ENCODE assay signal across 27 mouse cellular contexts in genomic region chr13:47266411-47266810, GRCm38 (mm10).
"Had no signal": no experiment of that assay in that cellular context is flagged by ENCODE, and none has a peak within 500 bp of the region (broad histone marks: within the 10 kb centered on the region; RNA-seq: fewer than 3 reads in every experiment).

No protein-coding gene starts in this region.

- H3K36me3 ChIP-seq: embryonic facial prominence, embryonic 10.5 days; embryonic facial prominence, embryonic 12.5 days; embryonic facial prominence, embryonic 13.5 days; embryonic facial prominence, embryonic 15.5 days; forebrain, embryonic 10.5 days; forebrain, embryonic 12.5 days; forebrain, embryonic 15.5 days had no signal

- H3K9ac ChIP-seq: embryonic facial prominence, embryonic 12.5 days; embryonic facial prominence, embryonic 13.5 days; embryonic facial prominence, embryonic 15.5 days; forebrain, embryonic 12.5 days; forebrain, embryonic 13.5 days; forebrain, embryonic 15.5 days; forebrain, postnatal 0 days had no signal

- H3K4me1 ChIP-seq: embryonic facial prominence, embryonic 15.5 days; forebrain, embryonic 12.5 days; forebrain, embryonic 13.5 days; forebrain, embryonic 15.5 days had no signal

- H3K27ac ChIP-seq: embryonic facial prominence, embryonic 10.5 days; embryonic facial prominence, embryonic 12.5 days; embryonic facial prominence, embryonic 13.5 days; embryonic facial prominence, embryonic 15.5 days; forebrain, embryonic 10.5 days; forebrain, embryonic 12.5 days; forebrain, embryonic 13.5 days; forebrain, embryonic 15.5 days; heart, adult 2 months had no signal

- H3K9me3 ChIP-seq: embryonic facial prominence, embryonic 10.5 days; embryonic facial prominence, embryonic 12.5 days; embryonic facial prominence, embryonic 13.5 days; embryonic facial prominence, embryonic 15.5 days; forebrain, embryonic 13.5 days; forebrain, embryonic 15.5 days had no signal

- DNase-seq: cerebellum, adult 18-20 months; cerebellum, adult 2 months; cerebellum, adult 8-10 months; cerebellum, adult 9-10 months; cerebellum, adult 9-11 months; cerebellum, postnatal 10 days; cerebellum, postnatal 14 days; cerebellum, postnatal 25 days; cerebellum, postnatal 36 days; embryo, embryonic 11 days; forebrain, postnatal 0 days; gastrocnemius, postnatal 10 days; gastrocnemius, postnatal 14 days; gastrocnemius, postnatal 36 days; heart, adult 18-20 months; heart, adult 2 months had no signal

- H3K4me3 ChIP-seq: embryonic facial prominence, embryonic 10.5 days; embryonic facial prominence, embryonic 12.5 days; embryonic facial prominence, embryonic 13.5 days; embryonic facial prominence, embryonic 15.5 days; erythroblast, embryonic 14.5 days; forebrain, embryonic 10.5 days; forebrain, embryonic 12.5 days; forebrain, embryonic 13.5 days; forebrain, embryonic 15.5 days; heart, adult 2 months had no signal

- ATAC-seq: forebrain, embryonic 13.5 days; forebrain, embryonic 14.5 days; forebrain, embryonic 15.5 days; forebrain, embryonic 16.5 days; forebrain, postnatal 0 days had no signal

- H3K27me3 ChIP-seq: embryonic facial prominence, embryonic 12.5 days; embryonic facial prominence, embryonic 15.5 days; forebrain, embryonic 12.5 days; forebrain, embryonic 13.5 days; forebrain, embryonic 15.5 days had no signal

- H3K4me2 ChIP-seq: embryonic facial prominence, embryonic 12.5 days; embryonic facial prominence, embryonic 13.5 days; embryonic facial prominence, embryonic 15.5 days; forebrain, embryonic 12.5 days; forebrain, embryonic 13.5 days; forebrain, embryonic 15.5 days had no signal
